Mouse (Mus musculus) heart, embryonic 14.5 days (tissue): ENCODE data around the gene Man1c1. TPM values are rescaled to one million over a fixed set of nuclear protein-coding genes. Genes with fewer than 3 reads are reported as not detected.

ENCODE experiments used
- ATAC-seq: fragments of 200-750 bp; cut with Nextera tagmentation; 2 replicates; pipeline ENCODE4 v1.8.0; 2017; ENCODE audit warnings: low read depth, moderate TSS enrichment; ENCODE audit not compliant: insufficient number of reproducible peaks, insufficient read depth, low FRiP score
- H3K27ac ChIP-seq, 2 experiments: fragments of 200-500 bp in 1 of 2; fragments of 300-500 bp in 1 of 2; sonication (generic) in 1 of 2; replicated peaks in 1 of 2; 2 replicates each; pipeline ENCODE4 v1.5.1; 2012 to 2014; ENCODE audit warnings: low read depth in 2 of 2, low read length in 2 of 2, control low read depth in 1 of 2, mild to moderate bottlenecking in 1 of 2, mixed read lengths in 1 of 2; ENCODE audit not compliant: control insufficient read depth in 1 of 2, insufficient read depth in 1 of 2
- H3K27me3 ChIP-seq: fragments of 300-500 bp; sonication (generic); 2 replicates; pipeline ENCODE4 v1.6.1; 2014; ENCODE audit warnings: mild to moderate bottlenecking, low read length, control low read depth; ENCODE audit not compliant: control insufficient read depth, insufficient read depth
- H3K36me3 ChIP-seq: fragments of 300-500 bp; sonication (generic); 2 replicates; pipeline ENCODE4 v1.6.1; 2014; ENCODE audit warnings: mild to moderate bottlenecking, control low read depth, low read length, mixed read lengths; ENCODE audit not compliant: control insufficient read depth, insufficient read depth
- H3K4me1 ChIP-seq, 2 experiments: fragments of 200-500 bp in 1 of 2; fragments of 300-500 bp in 1 of 2; sonication (generic) in 1 of 2; 2 replicates each; pipeline ENCODE4 v1.6.1; 2012 to 2014; ENCODE audit warnings: low read length in 2 of 2, control low read depth in 1 of 2, mixed read lengths in 1 of 2; ENCODE audit not compliant: control insufficient read depth in 2 of 2, insufficient read depth in 2 of 2
- H3K4me2 ChIP-seq: fragments of 300-500 bp; sonication (generic); 2 replicates; pipeline ENCODE4 v1.6.1; 2014; ENCODE audit warnings: mild to moderate bottlenecking, low read length
- H3K4me3 ChIP-seq, 2 experiments: fragments of 200-500 bp in 1 of 2; fragments of 300-500 bp in 1 of 2; sonication (generic) in 1 of 2; 2 replicates each; pipeline ENCODE4 v1.5.1; 2012 to 2014; ENCODE audit warnings: low read length in 2 of 2, mild to moderate bottlenecking in 2 of 2, control low read depth in 1 of 2, low read depth in 1 of 2, moderate library complexity in 1 of 2; ENCODE audit not compliant: control insufficient read depth in 1 of 2, insufficient read depth in 1 of 2
- H3K9ac ChIP-seq: fragments of 300-500 bp; sonication (generic); 2 replicates; pipeline ENCODE4 v1.6.1; 2014; ENCODE audit warnings: mild to moderate bottlenecking, low read length
- H3K9me3 ChIP-seq: fragments of 300-500 bp; sonication (generic); 2 replicates; pipeline ENCODE4 v1.6.1; 2016; ENCODE audit warnings: low read length, control low read depth; ENCODE audit not compliant: control insufficient read depth
- WGBS: fragments of 180-500 bp; shearing (Covaris S2); extraction: QIAGEN DNeasy Blood & Tissue Kit; methylation state at CpG from one replicate; pipeline ENCODE4 v1.1.7; 2014; 5-methylcytosine and 5-hydroxymethylcytosine counted together
- polyA plus RNA-seq: library from polyadenylated mRNA; unstranded; fragments of >200 nt; fragmentation: Nextera tagmentation; extraction: Ambion mirVana; gene quantifications from 2 replicates; pipeline ENCODE4 v1.2.1, GENCODE M21; 2014

The Man1c1 gene
- 7.8 TPM in 2 replicates for polyA plus RNA-seq

- ATAC-seq = peak; percentile 96
- peak within 1 kb of the TSS; percentile 100 for H3K4me2 ChIP-seq
- H3K9me3 ChIP-seq = no peaks in the 10 kb centered on the region
- no peaks in the 10 kb centered on the region for H3K27me3 ChIP-seq
- H3K4me3 ChIP-seq = peak within 1 kb of the TSS; percentile 67 to 76
- WGBS = 0% methylated on average over 53 of the region's 81 CpGs
- peak within 1 kb of the TSS; percentile 13 to 62; a peak in 3 of 4 replicates for H3K27ac ChIP-seq
- peaks cover 0 to 22% of the 10 kb centered on the region in 2 experiments; a peak in 3 of 4 replicates for H3K4me1 ChIP-seq
- H3K36me3 ChIP-seq = 0 out of 2 replicates have a peak, but pooled peaks cover 4% of the 10 kb centered on the region
- H3K9ac ChIP-seq = peak within 1 kb of the TSS; percentile 86
Measured at GRCm38 (mm10) chr4:134703835-134704546, at the start of gene Man1c1. Gene Man1c1, minus strand, starts transcription at chr4:134704290.

- H3K9ac ChIP-seq = peak overlapping the region; percentile 21; the same call in 1 of the 2 replicates
- H3K27ac ChIP-seq = peak overlapping the region in 1 of 2 experiments; percentile 56; a peak in 1 of 4 replicates
- no peaks in the 10 kb centered on the region for H3K27me3 ChIP-seq
- peaks cover 29 to 45% of the 10 kb centered on the region in 2 experiments for H3K4me1 ChIP-seq
- 46% methylated on average over 17 of the region's 17 CpGs for WGBS
- peaks cover 16% of the 10 kb centered on the region for H3K36me3 ChIP-seq
- H3K4me2 ChIP-seq = no peak overlapping the region
- no peak for ATAC-seq
- no peaks in the 10 kb centered on the region for H3K9me3 ChIP-seq
- H3K4me3 ChIP-seq = no peak overlapping the region
Measured at GRCm38 (mm10) chr4:134753516-134754261, 49.6 kb upstream of the Man1c1 start.

- peaks cover 25 to 42% of the 10 kb centered on the region in 2 experiments for H3K4me1 ChIP-seq
- WGBS = 24% methylated on average over 11 of the region's 11 CpGs
- H3K36me3 ChIP-seq = peaks cover 22% of the 10 kb centered on the region
- no peak overlapping the region for H3K4me3 ChIP-seq
- 0 out of 2 replicates have a peak, but pooled peaks have one; percentile 47 for ATAC-seq
- H3K27ac ChIP-seq = peak overlapping the region; percentile 18 to 56; a peak in 3 of 4 replicates
- H3K9ac ChIP-seq = no peak overlapping the region; the same call in 1 of the 2 replicates
- no peak overlapping the region for H3K4me2 ChIP-seq
- no peaks in the 10 kb centered on the region for H3K27me3 ChIP-seq
- H3K9me3 ChIP-seq = no peaks in the 10 kb centered on the region
Measured at GRCm38 (mm10) chr4:134752911-134753426, 48.9 kb upstream of the Man1c1 start.

- H3K36me3 ChIP-seq = peaks cover 33% of the 10 kb centered on the region
- H3K9ac ChIP-seq = no peak overlapping the region
- H3K27ac ChIP-seq = peak overlapping the region in 1 of 2 experiments; percentile 56; a peak in 1 of 4 replicates
- H3K4me2 ChIP-seq = no peak overlapping the region
- H3K4me3 ChIP-seq = no peak overlapping the region
- peaks cover 25 to 42% of the 10 kb centered on the region in 2 experiments for H3K4me1 ChIP-seq
- no peaks in the 10 kb centered on the region for H3K27me3 ChIP-seq
- 85% methylated on average over 18 of the region's 18 CpGs for WGBS
- ATAC-seq = no peak
- no peaks in the 10 kb centered on the region for H3K9me3 ChIP-seq
Measured at GRCm38 (mm10) chr4:134751682-134752380, 47.7 kb upstream of the Man1c1 start.

- peaks cover 43% of the 10 kb centered on the region for H3K36me3 ChIP-seq
- no peak overlapping the region for H3K27ac ChIP-seq
- no peak for ATAC-seq
Measured at GRCm38 (mm10) chr4:134750825-134751224, 46.7 kb upstream of the Man1c1 start.

GRCm38 (mm10) chr4:134750263-134750662, 46.2 kb upstream of the Man1c1 start:
- peaks cover 23 to 39% of the 10 kb centered on the region in 2 experiments for H3K4me1 ChIP-seq
- WGBS = 60% methylated on average over 5 of the region's 5 CpGs
- no peak for ATAC-seq

More at GRCm38 (mm10) chr4:134750825-134751224, 46.7 kb upstream of the Man1c1 start:
- Histone ChIP-seq H3K4me2 (no peak overlapping the region), H3K4me3 (no peak overlapping the region), H3K27me3 (no peaks in the 10 kb centered on the region), H3K9ac (no peak overlapping the region), H3K9me3 (no peaks in the 10 kb centered on the region), H3K4me1 (peaks cover 23 to 42% of the 10 kb centered on the region in 2 experiments)
- 75% methylated on average over 6 of the region's 6 CpGs for WGBS

More at GRCm38 (mm10) chr4:134750263-134750662, 46.2 kb upstream of the Man1c1 start:
- Histone ChIP-seq H3K36me3 (peaks cover 45% of the 10 kb centered on the region), H3K9me3 (no peaks in the 10 kb centered on the region), H3K27me3 (no peaks in the 10 kb centered on the region), H3K4me2 (no peak overlapping the region), H3K9ac (no peak overlapping the region), H3K4me3 (no peak overlapping the region), H3K27ac (no peak overlapping the region)
